Mouse (Mus musculus) neural tube, embryonic 14.5 days (tissue): ENCODE measurements around the gene Rb1. TPM values are rescaled to one million over a fixed set of nuclear protein-coding genes. Genes with fewer than 3 reads are reported as not detected.

Experiments
- ATAC-seq: fragments of 200-750 bp; cut with Nextera tagmentation; 2 replicates; pipeline ENCODE4 v1.8.0; 2017; ENCODE audit warnings: low read depth, mild to moderate bottlenecking, moderate TSS enrichment, moderate library complexity
- H3K27ac ChIP-seq: fragments of 300-500 bp; sonication (generic); 2 replicates; pipeline ENCODE4 v1.5.1; 2014; ENCODE audit warnings: low read depth, mild to moderate bottlenecking, control low read depth, low read length, moderate library complexity, mixed read lengths
- H3K27me3 ChIP-seq: fragments of 300-500 bp; sonication (generic); 2 replicates; pipeline ENCODE4 v1.6.1; 2014; ENCODE audit warnings: low read length; ENCODE audit not compliant: control insufficient read depth, insufficient read depth
- H3K36me3 ChIP-seq: fragments of 300-500 bp; sonication (generic); 2 replicates; pipeline ENCODE4 v1.6.1; 2014; ENCODE audit warnings: low read length, mixed read lengths; ENCODE audit not compliant: control insufficient read depth, insufficient read depth
- H3K4me1 ChIP-seq: fragments of 300-500 bp; sonication (generic); 2 replicates; pipeline ENCODE4 v1.6.1; 2014; ENCODE audit warnings: low read length; ENCODE audit not compliant: control insufficient read depth, insufficient read depth
- H3K4me2 ChIP-seq: fragments of 300-500 bp; sonication (generic); 2 replicates; pipeline ENCODE4 v1.6.1; 2014; ENCODE audit warnings: mild to moderate bottlenecking, low read depth, low read length, control low read depth
- H3K4me3 ChIP-seq: fragments of 300-500 bp; sonication (generic); 2 replicates; pipeline ENCODE4 v1.5.1; 2014; ENCODE audit warnings: low read depth, low read length, control low read depth, mixed read lengths
- H3K9ac ChIP-seq: fragments of 300-500 bp; sonication (generic); replicated peaks from 2 replicates; pipeline ENCODE4 v1.6.1; 2014; ENCODE audit warnings: low read depth, mild to moderate bottlenecking, control low read depth, low read length, mixed read lengths
- H3K9me3 ChIP-seq: fragments of 300-500 bp; sonication (generic); 2 replicates; pipeline ENCODE4 v1.6.1; 2016; ENCODE audit warnings: low read length; ENCODE audit not compliant: control insufficient read depth
- WGBS: fragments of 180-500 bp; shearing (Covaris S2); extraction: QIAGEN DNeasy Blood & Tissue Kit; methylation state at CpG from one replicate; pipeline ENCODE4 v1.1.7; 2014; 5-methylcytosine and 5-hydroxymethylcytosine counted together
- polyA plus RNA-seq: library from polyadenylated mRNA; unstranded; fragments of >200 nt; fragmentation: Nextera tagmentation; extraction: Ambion mirVana; gene quantifications from 2 replicates; pipeline ENCODE4 v1.2.1, GENCODE M21; 2014

Rb1 gene
- polyA plus RNA-seq, 1 experiment from 2014 or later: 33.8 TPM

DNA sequence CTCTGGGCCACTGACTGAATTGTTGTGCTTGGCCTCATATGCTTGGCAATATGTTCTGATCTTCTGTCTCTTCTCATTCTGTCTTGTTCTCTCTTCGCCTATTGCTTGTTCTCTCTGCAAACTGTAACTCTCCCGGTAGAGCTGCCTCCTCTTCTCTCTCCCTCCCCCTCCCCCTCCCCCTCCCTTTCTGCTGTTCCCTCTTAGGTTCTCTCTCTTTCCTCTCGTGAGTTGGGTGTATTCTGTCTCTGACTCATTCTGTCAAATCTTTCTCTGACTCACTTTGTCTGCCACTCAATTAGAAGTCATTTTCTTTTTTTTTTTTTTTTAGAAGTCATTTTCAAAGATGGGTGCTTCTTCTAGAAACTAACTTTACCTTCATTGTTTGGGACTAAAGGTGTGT is 178.9 kb downstream of the Rb1 start:
- no peaks in the 10 kb centered on the region for H3K36me3 ChIP-seq
- 65% methylated on average over 3 of the region's 3 CpGs for WGBS
- no peaks in the 10 kb centered on the region for H3K9me3 ChIP-seq
- H3K4me2 ChIP-seq: no peak overlapping the region
- H3K27ac ChIP-seq: no peak overlapping the region
- no peak for ATAC-seq
- H3K9ac ChIP-seq: no peak overlapping the region
- H3K4me1 ChIP-seq: peaks cover 11% of the 10 kb centered on the region
- no peaks in the 10 kb centered on the region for H3K27me3 ChIP-seq
- no peak overlapping the region for H3K4me3 ChIP-seq

DNA sequence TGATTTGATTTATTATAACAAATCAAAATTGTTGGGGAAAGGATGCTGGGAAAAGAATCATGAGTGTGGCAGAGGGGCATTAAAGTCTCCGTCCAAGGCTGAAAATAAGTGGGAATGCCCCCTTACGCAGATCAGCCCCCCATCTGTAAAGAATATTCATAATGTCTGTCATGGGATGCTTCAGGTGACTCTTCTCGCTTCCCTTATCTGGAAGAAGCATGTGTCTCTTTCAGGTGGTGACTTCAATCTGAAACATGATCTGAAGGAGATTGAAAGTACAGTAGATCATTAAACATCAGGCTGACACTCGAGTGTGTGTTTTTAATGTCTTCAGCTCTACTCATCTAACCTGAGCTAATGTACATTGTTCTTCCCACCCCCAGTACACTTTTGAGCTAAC is 180.1 kb downstream of the Rb1 start:
- no peak for ATAC-seq
- Histone ChIP-seq H3K4me3 (no peak overlapping the region), H3K9me3 (no peaks in the 10 kb centered on the region), H3K27me3 (no peaks in the 10 kb centered on the region), H3K4me2 (no peak overlapping the region), H3K4me1 (peaks cover 11% of the 10 kb centered on the region), H3K27ac (no peak overlapping the region), H3K36me3 (no peaks in the 10 kb centered on the region), H3K9ac (no peak overlapping the region)
- WGBS: 94% methylated on average over 4 of the region's 4 CpGs

DNA sequence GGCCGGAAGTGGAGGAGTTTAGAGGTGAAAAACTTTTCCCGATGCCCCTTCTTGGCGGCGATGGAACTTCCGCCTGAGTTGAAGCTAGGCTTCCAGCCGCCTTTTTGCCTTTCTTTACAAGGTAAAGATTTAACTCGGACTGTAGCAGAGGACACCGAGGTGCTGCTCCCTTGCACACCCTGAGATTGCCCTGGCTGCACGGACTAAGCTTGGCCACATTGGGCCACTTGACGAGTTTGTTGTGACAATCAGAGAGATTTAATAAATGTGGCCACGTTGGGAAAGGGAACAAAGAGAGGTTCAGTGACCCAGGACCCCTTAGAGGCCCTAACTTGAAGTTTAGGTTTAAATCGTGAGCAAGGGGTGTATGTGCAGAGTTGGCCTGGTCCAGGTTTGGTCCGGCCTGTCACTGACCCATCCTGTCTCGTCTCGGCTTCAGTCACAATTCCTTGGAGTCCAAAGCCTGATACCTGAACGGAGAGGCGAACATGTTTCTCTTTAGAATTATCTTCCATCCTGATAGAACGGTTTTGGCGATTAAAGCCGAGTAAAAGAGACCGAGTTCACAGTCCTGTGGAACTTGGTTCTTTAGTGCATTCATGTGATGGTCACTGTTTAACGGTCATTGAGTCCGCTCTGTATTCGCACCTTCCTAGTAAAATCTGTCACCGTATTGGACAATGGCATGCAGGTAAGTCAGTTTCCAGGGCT is 181.8 kb downstream of the Rb1 start:
- Histone ChIP-seq H3K36me3 (no peaks in the 10 kb centered on the region), H3K27me3 (no peaks in the 10 kb centered on the region), H3K9ac (peak overlapping the region; percentile 85), H3K27ac (peak overlapping the region; percentile 97), H3K4me3 (peak overlapping the region; percentile 61), H3K4me2 (peak overlapping the region; percentile 93), H3K4me1 (peaks cover 11% of the 10 kb centered on the region), H3K9me3 (no peaks in the 10 kb centered on the region)
- peak; percentile 13 for ATAC-seq
- 38% methylated on average over 25 of the region's 25 CpGs for WGBS

DNA sequence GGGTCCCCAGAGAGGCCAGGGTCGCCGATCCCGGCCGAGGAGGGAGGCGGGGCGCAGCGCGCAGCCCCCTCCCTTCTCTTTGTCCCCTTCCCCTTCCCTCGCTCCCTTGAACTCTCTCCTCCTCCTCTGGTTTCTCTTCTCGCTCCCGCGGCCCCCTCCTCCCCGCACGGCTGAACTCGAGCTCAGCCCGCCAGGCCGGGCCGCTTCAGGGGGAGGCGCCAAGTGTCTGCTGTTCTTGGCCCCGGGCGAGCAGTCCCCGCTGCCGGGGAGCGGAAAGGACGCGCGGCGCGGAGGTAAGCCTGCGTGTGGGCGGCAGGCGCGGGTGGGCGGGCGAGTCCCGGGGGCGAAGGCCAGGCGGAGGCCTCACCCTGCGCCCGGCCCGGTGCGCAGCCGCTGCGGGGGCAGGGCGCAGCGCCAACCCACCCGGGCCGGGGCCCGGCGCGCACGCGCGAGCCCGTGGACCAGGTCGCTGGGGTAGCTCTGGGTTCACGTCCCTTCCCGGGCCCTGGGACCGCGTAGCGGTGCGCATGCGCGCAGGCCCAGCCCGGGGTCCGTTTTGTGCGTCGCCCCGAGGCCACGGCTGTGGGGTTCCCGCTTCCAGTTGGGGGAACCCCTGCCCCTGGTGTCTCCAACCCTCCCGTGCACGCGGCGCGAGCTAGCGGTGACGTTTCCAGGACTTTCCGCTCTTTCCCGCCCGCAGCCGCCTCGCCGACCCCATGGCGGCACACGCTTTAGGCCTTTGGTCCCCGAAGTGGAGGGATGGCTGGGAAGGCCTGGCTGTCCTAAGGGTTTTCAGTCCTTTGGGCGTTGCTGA is 182.5 kb downstream of the Rb1 start:
- Histone ChIP-seq H3K4me3 (peak overlapping the region; percentile 61), H3K9me3 (no peaks in the 10 kb centered on the region), H3K4me1 (peaks cover 11% of the 10 kb centered on the region), H3K9ac (peak overlapping the region; percentile 85), H3K4me2 (peak overlapping the region; percentile 93), H3K36me3 (no peaks in the 10 kb centered on the region), H3K27ac (peak overlapping the region; percentile 97), H3K27me3 (no peaks in the 10 kb centered on the region)
- peak; percentile 94 for ATAC-seq
- under 1% methylated on average over 56 of the region's 88 CpGs for WGBS

DNA sequence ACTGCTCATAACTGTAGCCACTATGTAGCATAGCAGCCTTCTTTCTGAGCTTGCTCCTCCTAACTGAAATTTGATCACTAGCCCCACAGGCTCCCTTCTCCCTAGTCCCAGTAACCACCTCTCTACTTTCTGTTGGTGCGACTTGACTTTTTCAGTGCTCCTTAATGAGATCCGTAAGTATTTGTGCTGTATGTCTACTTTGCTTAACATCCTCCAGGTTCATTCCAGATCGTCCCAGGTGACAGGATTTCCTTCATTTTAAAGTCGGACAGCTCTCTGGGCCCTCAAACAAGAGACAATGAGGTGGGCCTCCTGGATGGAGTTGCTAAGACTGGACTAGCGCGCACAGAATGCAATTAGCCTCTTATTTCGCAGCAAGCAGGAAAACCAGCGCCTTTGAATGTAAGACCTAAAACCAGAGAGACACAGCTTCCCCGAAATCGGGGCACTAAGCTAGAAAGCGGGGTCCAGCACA is 183.2 kb downstream of the Rb1 start:
- peak overlapping the region; percentile 97 for H3K27ac ChIP-seq
- peak; percentile 3; the same call in 1 of the 2 replicates for ATAC-seq
- H3K4me2 ChIP-seq: peak overlapping the region; percentile 93
- WGBS: under 1% methylated on average over 11 of the region's 11 CpGs
- H3K36me3 ChIP-seq: no peaks in the 10 kb centered on the region
- H3K4me1 ChIP-seq: peaks cover 11% of the 10 kb centered on the region
- peak overlapping the region; percentile 85 for H3K9ac ChIP-seq
- H3K27me3 ChIP-seq: no peaks in the 10 kb centered on the region
- H3K9me3 ChIP-seq: no peaks in the 10 kb centered on the region
- peak overlapping the region; percentile 61 for H3K4me3 ChIP-seq

DNA sequence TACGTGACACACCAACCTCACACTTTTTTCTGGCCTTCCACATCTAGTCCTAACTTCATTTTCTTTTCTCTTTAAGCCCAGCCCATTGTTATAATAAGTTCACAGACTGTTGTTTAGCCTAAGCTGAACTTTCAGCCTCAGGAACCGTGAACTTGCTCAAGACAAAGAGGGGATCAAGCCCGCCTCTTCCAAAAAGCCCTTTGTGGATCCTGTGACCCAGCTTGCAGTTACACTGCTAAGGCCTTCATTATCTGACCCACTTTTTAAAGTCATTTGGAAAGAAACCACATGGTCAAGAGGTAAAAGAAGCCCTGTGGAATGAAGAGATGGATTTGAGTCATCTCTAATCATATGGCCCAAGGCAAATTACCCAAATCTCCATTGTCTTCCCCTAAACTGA is 183.8 kb downstream of the Rb1 start:
- Histone ChIP-seq H3K9me3 (no peaks in the 10 kb centered on the region), H3K4me1 (peaks cover 11% of the 10 kb centered on the region), H3K4me2 (no peak overlapping the region; the same call in 1 of the 2 replicates), H3K36me3 (no peaks in the 10 kb centered on the region), H3K27ac (no peak overlapping the region), H3K4me3 (peak overlapping the region; percentile 61; the same call in 1 of the 2 replicates), H3K9ac (no peak overlapping the region), H3K27me3 (no peaks in the 10 kb centered on the region)
- WGBS: 70% methylated on average over 3 of the region's 3 CpGs
- ATAC-seq: no peak

DNA sequence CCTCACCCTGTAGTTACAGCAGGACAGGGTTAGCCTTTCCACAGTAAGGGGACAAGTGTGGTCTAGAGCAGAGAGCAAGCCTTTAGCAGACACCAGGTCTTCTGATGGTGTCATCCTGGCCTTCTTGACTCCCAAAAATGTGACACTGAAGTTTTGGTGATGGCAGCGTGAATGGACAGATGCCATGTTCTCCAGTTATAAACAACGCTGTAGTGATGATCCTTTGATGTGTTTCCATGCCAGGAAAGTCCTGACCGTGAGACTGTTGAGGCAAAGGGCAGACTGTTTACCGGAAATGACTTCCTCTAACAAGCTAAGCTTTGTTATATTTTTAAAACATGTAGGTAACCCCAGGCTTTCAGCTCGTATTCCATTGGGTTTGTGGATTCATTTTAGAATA is 185.8 kb downstream of the Rb1 start:
- H3K9ac ChIP-seq: no peak overlapping the region
- H3K4me3 ChIP-seq: no peak overlapping the region
- WGBS: 79% methylated on average over 5 of the region's 5 CpGs
- no peak overlapping the region for H3K27ac ChIP-seq
- ATAC-seq: no peak
- no peaks in the 10 kb centered on the region for H3K27me3 ChIP-seq
- H3K4me2 ChIP-seq: no peak overlapping the region
- H3K36me3 ChIP-seq: no peaks in the 10 kb centered on the region
- H3K9me3 ChIP-seq: no peaks in the 10 kb centered on the region
- peaks cover 11% of the 10 kb centered on the region for H3K4me1 ChIP-seq

DNA sequence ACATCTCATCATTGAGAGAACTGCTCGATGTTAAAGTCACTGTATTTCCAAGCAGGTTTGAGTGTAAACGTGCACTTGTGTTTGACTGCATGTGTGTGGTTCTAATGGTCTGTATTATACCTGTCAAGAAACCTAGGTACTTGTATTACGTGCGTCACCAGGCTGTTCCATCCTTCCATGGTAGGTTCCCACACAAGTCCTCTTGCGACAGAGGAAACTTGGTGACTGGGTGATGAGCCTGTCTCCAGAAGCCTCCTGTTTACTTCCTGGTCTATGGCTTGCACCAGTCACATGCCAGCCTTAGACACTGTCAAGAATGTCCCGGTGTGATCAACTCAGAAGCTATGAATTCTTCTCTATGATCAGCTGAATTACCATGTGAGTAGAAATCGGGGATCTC is 187.1 kb downstream of the Rb1 start:
- Histone ChIP-seq H3K4me1 (peaks cover 3% of the 10 kb centered on the region; the same call in 1 of the 2 replicates), H3K27ac (no peak overlapping the region), H3K36me3 (no peaks in the 10 kb centered on the region), H3K4me3 (no peak overlapping the region), H3K9me3 (no peaks in the 10 kb centered on the region), H3K9ac (no peak overlapping the region), H3K27me3 (no peaks in the 10 kb centered on the region), H3K4me2 (no peak overlapping the region)
- 94% methylated on average over 7 of the region's 7 CpGs for WGBS
- ATAC-seq: no peak

DNA sequence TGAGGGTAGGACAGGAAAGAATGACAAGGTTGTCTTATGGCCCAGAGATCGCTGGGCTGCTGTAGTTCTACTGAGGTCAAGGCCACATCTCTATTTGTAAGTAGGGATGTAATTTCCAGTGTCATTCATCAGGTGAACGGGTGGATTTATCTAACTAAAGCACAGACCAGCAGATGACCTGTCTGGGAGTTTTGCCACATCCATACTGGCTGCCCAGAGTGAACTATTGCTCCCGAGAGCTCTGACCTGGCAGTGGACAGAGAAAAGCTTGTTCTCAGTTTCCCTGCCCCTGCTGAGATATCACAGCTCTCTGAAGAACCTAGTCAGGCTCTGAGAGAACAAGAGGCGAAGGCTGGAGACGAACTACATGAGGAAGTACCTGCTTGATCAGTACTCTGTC is 188.4 kb downstream of the Rb1 start:
- Histone ChIP-seq H3K9me3 (no peaks in the 10 kb centered on the region), H3K27me3 (no peaks in the 10 kb centered on the region), H3K4me1 (peaks cover 3% of the 10 kb centered on the region; the same call in 1 of the 2 replicates), H3K9ac (no peak overlapping the region), H3K4me2 (no peak overlapping the region), H3K4me3 (no peak overlapping the region), H3K36me3 (no peaks in the 10 kb centered on the region), H3K27ac (no peak overlapping the region)
- no peak for ATAC-seq
- 86% methylated on average over 5 of the region's 5 CpGs for WGBS
